Mouse (Mus musculus) duodenum, adult 2 months (tissue): ENCODE results near the gene Slfn5. TPM values are rescaled to one million over a fixed set of nuclear protein-coding genes. Genes with fewer than 3 reads are reported as not detected.

ENCODE experiments used
- polyA plus RNA-seq: library from polyadenylated mRNA; depleted of rRNA; stranded (reverse); fragments of >200 nt; gene quantifications from 2 replicates; pipeline ENCODE4 v1.2.3, GENCODE M21; 2012; ENCODE audit warnings: low replicate concordance; rRNA removed

Gene Slfn5
- 0.28 and 0.30 TPM in 2 replicates for polyA plus RNA-seq

GRCm38 (mm10) chr11:82950736-82951481 is at the start of gene Slfn5:
Slfn5 (plus strand) TSS chr11:82951349.

GRCm38 (mm10) chr11:82907651-82908607 is 43.2 kb upstream of the Slfn5 start, which contains the start of gene Nle1:
Nle1 (minus strand) TSS chr11:82908411.

DNA sequence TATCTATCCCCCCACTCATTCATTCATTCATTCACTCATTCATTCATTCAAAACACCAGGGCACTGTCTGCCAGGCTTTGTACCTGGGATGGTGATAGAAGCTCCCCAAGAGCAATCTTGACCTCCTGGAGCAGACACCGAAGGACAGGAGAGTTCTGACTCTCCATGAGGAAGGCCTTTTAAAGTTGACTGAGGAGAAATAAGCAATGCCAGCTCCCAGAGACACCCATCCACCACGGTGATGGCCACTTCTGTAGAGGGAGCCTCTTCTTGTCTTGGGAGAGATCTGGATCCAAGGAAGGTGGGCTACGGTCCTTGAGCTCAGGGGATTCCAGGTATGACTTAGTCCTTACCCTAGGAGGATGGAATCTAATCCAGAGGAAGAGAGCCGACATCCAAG is 40.9 kb upstream of the Slfn5 start, which contains the start of gene Unc45b:
Unc45b (plus strand) TSS at position 301 of the 400 bp plus-strand sequence.

DNA sequence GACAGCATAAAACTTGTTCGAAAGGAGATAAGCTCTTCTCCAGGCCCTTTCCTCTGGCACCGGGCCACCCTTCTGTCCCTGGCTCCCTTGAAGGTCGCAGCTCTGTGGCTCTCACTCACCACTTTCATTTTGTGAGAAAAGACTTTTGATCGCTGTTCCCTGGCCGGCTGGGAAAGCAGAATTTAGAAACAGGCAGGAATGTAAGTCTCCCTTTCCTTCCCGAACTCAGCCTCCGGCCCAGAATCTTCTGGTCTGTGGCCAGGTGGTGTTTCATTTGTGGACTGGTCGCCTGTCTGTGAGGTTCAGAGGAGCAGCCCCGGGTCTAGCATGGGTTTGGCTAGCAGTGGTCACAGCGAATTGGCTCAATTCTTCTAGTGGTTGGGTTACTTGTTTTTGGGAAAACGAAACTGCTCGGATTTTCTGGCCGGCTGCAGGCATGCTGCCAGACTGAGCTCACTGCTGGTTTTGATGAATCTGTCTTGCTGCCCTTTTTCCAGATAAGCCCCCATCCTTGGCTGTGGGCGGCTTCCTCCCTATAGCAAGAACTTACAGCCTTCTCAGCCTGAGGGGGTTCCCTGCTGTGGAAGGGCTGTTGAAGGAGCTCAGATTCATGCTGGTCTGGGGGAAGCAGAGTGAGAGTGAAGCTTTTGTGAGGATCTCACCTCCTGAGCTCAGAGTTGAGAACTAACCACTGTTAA is 40.5 kb downstream of the Slfn5 start, which contains the start of gene Slfn9:
Slfn9 (minus strand) TSS at position 362 of the 698 bp plus-strand sequence.

Other genes starting within 250 kb of the Slfn5 start
- 0.05 TPM in 1 of 2 replicates, not detected in the other for gene Cct6b, start 187.0 kb upstream of the Slfn5 start, polyA plus RNA-seq
- 2.5 and 2.7 TPM in 2 replicates for gene Zfp830, start 187.0 kb upstream of the Slfn5 start, polyA plus RNA-seq
- 3.3 and 4.5 TPM in 2 replicates for gene Lig3, start 170.2 kb upstream of the Slfn5 start, polyA plus RNA-seq
- gene Rffl, start 80.1 kb upstream of the Slfn5 start, polyA plus RNA-seq, result 6.1 and 8.2 TPM in 2 replicates
- gene Rad51d, start 60.7 kb upstream of the Slfn5 start, polyA plus RNA-seq, result 5.7 and 8.1 TPM in 2 replicates
- gene Fndc8, start 59.2 kb upstream of the Slfn5 start, polyA plus RNA-seq, result 0.11 and 0.18 TPM in 2 replicates
- 22.9 and 23.1 TPM in 2 replicates for gene Nle1, start 42.9 kb upstream of the Slfn5 start, polyA plus RNA-seq
- gene Unc45b, start 40.8 kb upstream of the Slfn5 start, polyA plus RNA-seq, result 0.25 and 0.63 TPM in 2 replicates
- 0.26 and 0.35 TPM in 2 replicates for gene Slfn9, start 40.5 kb downstream of the Slfn5 start, polyA plus RNA-seq
- 0.18 and 0.36 TPM in 2 replicates for gene Slfn8, start 69.5 kb downstream of the Slfn5 start, polyA plus RNA-seq
- 0.86 and 5.1 TPM in 2 replicates for gene Slfn2, start 113.8 kb downstream of the Slfn5 start, polyA plus RNA-seq
- gene Slfn1, start 165.5 kb downstream of the Slfn5 start, polyA plus RNA-seq, result 0.06 and 0.34 TPM in 2 replicates
- 0.32 and 0.36 TPM in 2 replicates for gene Slfn4, start 223.8 kb downstream of the Slfn5 start, polyA plus RNA-seq
- 0.11 TPM in 1 of 2 replicates, not detected in the other for gene Slfn3, start 240.0 kb downstream of the Slfn5 start, polyA plus RNA-seq